Mouse (Mus musculus): Measurements from ENCODE around the gene Metap2.

GRCm38 (mm10) chr10:93876772-93877171 lies 20.1 kb downstream of the Metap2 start:
- no peak for TF ChIP-seq CTCF (IDR thresholded peaks at IDR 0.05; ENCODE audit: extremely low read depth, insufficient read depth, low read length)
- no peak for TF ChIP-seq POLR2A (IDR thresholded peaks at IDR 0.05; ENCODE audit: extremely low read depth, insufficient read depth, low read length)
